Mouse (Mus musculus) kidney, postnatal 4 days (tissue): Measurements from ENCODE around the gene Vmn1r18.
"Not testable (repeated sequence)": the region's sequence is repeated elsewhere in the genome, so short reads cannot be mapped to it uniquely, and the experiment has no call there.

Source experiments
- DNase-seq, 2 experiments: peaks; one replicate each; pipeline ENCODE4 v3.0.0; 2021; ENCODE audit warnings: mixed read lengths in 2 of 2

Gene Vmn1r18

DNA sequence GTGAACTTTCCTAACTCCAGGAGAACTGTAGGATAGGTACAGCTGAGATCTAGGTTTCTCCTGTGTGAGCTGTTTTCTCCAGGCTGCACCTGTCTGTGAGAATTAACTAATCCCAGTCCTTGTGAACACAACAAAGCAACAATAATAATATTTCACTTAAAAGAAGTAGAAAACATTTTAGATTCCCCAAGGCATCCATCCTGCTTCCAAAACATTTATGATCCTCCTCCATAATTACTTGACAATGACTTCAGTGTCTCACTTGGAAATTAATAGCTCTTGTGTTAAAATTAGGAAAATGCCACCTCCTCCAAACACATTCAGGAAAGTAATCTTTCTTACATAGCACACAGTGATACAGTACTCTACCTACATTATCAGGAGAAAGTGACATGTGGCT lies at the start of gene Vmn1r18:
Gene Vmn1r18, minus strand, starts transcription at position 101 of the 400 bp plus-strand sequence.
- DNase-seq, result no peak

DNA sequence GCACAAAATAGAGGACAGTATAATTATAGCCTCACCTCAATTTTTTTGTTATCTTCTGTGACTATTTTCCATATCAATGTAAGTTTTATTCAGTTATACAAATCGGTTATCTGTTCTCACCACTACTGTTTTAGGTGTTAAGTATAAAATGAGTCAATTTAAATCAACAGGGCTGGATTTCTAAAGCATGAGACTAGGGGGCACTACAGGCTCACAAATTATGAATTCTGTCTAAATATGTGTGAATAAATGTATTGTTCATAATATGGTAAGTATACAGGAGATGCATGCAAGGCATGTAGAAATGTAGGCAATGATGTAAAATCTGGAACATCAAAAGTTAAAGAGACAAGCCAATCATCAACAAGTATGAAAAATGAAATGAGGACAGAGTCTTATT lies 35.6 kb upstream of the Vmn1r18 start:
- no peak for DNase-seq

DNA sequence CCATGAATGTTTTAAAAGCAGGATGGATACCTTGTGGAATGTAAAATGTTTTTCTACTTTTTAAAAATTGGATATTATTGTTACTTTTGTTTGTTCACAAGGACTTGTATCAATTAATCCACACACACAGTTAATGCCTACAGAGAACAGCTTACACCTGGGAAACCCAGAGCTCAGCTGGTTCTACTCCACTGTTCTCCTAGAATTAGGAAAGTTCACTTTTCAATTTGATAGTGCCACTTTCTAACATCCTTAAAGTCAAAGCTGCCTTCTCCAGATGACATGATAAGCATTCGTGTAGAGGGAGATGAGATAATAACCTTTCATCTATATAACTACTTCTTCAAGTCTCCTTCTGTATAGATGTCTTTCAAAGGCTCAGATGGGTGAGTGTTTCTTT lies 33.0 kb upstream of the Vmn1r18 start, which contains the start of gene Vmn1r20:
Gene Vmn1r20, plus strand, starts transcription at position 301 of the 400 bp plus-strand sequence.
- no peak for DNase-seq

GRCm38 (mm10) chr6:57403480-57403879 lies 7.9 kb upstream of the Vmn1r18 start, which contains the start of gene Vmn1r19:
Gene Vmn1r19, plus strand, starts transcription at chr6:57403780.
- DNase-seq, result not testable (repeated sequence)

- no peak for DNase-seq
Measured at GRCm38 (mm10) chr6:57367496-57367895, 28.1 kb downstream of the Vmn1r18 start.

GRCm38 (mm10) chr6:57365866-57366265 lies 29.7 kb downstream of the Vmn1r18 start:
- DNase-seq, result not testable (repeated sequence)

DNA sequence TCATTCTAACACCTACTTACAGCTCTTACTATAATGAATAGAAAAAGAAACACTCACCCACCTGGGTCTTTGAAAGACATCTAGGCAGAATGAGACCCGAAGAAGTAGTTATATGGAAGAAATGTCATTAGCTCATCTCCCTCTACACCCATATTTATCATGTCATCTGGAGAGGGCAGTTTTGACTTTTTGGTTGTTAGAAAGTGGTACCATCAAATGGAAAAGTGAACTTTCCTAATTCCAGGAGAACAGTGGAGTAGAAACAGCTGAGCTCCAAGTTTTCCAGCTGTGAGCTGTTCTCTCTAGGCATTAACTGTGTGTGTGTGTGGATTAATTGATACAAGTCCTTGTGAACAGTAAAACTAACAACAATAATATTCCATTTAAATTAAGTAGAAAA lies 32.0 kb downstream of the Vmn1r18 start, which contains the start of gene Vmn1r17:
Gene Vmn1r17, minus strand, starts transcription at position 101 of the 400 bp plus-strand sequence.
- DNase-seq, result no peak

DNA sequence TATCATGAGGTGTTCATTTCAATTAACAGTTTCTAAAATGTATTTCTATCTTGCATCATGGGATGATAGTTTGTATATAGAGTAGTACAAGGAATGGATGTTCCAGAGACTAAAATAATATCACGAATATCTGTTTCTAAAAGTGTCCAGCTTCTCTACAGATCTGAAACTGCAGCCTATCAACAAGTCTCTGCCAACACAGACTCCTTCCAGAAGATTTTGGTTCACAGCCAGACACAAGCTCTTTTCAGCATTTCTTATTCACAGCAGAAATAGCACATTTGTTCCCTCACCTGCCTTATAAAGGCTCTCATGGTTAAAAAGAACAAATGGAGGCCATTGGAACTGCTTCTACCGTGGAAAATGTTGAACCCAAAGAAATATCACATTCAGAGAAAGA lies 38.7 kb downstream of the Vmn1r18 start:
- DNase-seq, result no peak

GRCm38 (mm10) chr6:57329394-57329793 lies 66.2 kb downstream of the Vmn1r18 start, which contains the start of gene Vmn1r16:
Gene Vmn1r16, minus strand, starts transcription at chr6:57329494.
- no peak for DNase-seq
